Mouse (Mus musculus) c-Kit-positive CD71-positive TER-119-positive erythroid progenitor cells, embryonic 14.5 days (primary cell): ENCODE results near the gene Slc8a1.

Source experiments
- DNase-seq: peaks from one replicate; pipeline ENCODE4 v3.0.0-alpha.2; 2013; ENCODE audit warnings: low spot score

Slc8a1 gene

GRCm38 (mm10) chr17:81554052-81554734 is 184.0 kb downstream of the Slc8a1 start:
- DNase-seq: no peak

- no peak for DNase-seq
Observed at GRCm38 (mm10) chr17:81551856-81552635, 186.1 kb downstream of the Slc8a1 start.

DNA sequence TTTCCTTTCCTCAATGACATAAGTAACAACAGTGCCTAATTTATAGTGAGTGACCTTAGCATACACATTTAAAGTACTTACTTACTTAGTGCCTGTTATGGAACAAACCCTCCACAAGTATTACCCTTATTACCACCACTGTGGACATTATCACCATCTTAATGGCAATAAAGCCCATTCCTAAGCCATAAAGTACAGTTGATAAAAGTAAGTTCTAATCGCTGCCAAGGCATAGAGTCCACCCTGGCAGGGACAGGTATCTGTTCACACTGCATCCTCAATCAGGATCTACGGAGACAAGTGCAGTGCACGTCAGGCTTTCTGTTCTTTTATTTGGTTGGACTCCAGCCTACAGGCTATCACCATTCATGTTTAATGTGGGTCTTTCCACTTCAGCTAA is 187.3 kb downstream of the Slc8a1 start:
- no peak for DNase-seq

GRCm38 (mm10) chr17:81548016-81548415 is 190.2 kb downstream of the Slc8a1 start:
- DNase-seq: no peak

- DNase-seq: no peak
Observed at GRCm38 (mm10) chr17:81546525-81546924, 191.7 kb downstream of the Slc8a1 start.

DNA sequence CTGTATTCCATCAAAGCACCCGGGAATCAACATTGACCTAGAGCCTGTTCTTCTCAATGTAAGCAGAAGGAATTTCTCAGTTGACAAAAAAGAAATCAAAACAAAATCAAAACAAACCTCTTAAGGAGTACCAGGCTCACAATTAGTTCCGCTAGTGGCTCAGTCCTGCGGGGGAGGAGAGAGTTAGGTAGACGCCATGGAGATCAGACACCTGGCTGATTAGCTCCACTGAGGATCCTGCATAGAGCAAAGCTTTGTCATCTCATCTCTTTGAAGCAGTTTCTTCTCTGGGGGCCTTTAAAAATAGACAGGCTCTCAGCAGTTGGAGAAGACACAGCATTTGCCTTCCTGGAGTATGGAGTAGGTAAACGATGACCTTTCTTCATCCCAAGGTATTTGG is 192.2 kb downstream of the Slc8a1 start:
- DNase-seq: no peak

DNA sequence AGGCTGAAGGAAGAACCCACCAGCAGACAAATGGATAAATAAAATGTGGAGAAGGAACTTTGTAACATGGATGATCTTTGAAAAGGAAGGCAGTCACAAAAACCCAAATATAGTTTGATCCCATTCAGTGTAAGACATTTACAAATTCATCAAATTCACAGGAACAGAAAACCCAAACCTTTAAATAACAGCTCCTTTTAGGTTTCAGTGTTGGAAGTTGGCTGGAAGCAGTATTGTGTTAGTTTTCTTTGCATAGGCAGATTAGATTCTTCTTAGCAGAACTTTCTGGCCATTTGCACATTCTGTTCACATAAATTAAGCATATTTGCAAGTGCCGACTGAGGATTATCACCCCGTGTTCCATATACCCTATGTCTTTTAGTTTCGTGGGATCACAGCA is 193.3 kb downstream of the Slc8a1 start:
- no peak for DNase-seq

- no peak for DNase-seq
Observed at GRCm38 (mm10) chr17:81542313-81543185, 195.6 kb downstream of the Slc8a1 start.

GRCm38 (mm10) chr17:81538163-81539160 is 199.7 kb downstream of the Slc8a1 start:
- DNase-seq: no peak

- DNase-seq: no peak
Observed at GRCm38 (mm10) chr17:81536093-81536492, 202.1 kb downstream of the Slc8a1 start.

- DNase-seq: no peak
Observed at GRCm38 (mm10) chr17:81529849-81530248, 208.3 kb downstream of the Slc8a1 start.

GRCm38 (mm10) chr17:81528940-81529339 is 209.2 kb downstream of the Slc8a1 start:
- no peak for DNase-seq

GRCm38 (mm10) chr17:81526463-81526862 is 211.7 kb downstream of the Slc8a1 start:
- DNase-seq: no peak

DNA sequence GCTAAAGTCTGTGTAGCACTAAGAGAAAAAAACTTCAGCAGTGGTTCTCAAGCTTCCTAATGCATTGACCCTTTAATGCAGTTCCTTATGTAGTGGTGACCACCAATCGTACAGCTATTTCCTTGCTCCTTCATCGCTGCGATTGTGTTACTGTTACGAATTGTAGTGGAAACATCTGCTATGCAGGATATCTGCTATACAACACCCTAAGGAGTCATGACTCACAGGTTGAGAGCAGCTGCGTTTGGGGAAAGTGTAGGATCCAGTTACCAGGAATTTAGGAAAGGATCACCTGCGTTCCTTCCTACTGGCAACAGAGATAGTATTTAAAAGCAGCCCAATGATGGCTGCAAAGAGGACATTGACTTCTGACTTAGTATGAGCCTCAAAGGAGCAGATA is 213.4 kb downstream of the Slc8a1 start:
- no peak for DNase-seq

GRCm38 (mm10) chr17:81523943-81524342 is 214.2 kb downstream of the Slc8a1 start:
- DNase-seq: no peak

GRCm38 (mm10) chr17:81518316-81519025 is 219.7 kb downstream of the Slc8a1 start:
- DNase-seq: no peak

- DNase-seq: no peak
Observed at GRCm38 (mm10) chr17:81516155-81516554, 222.0 kb downstream of the Slc8a1 start.

GRCm38 (mm10) chr17:81514022-81514421 is 224.2 kb downstream of the Slc8a1 start:
- no peak for DNase-seq

DNA sequence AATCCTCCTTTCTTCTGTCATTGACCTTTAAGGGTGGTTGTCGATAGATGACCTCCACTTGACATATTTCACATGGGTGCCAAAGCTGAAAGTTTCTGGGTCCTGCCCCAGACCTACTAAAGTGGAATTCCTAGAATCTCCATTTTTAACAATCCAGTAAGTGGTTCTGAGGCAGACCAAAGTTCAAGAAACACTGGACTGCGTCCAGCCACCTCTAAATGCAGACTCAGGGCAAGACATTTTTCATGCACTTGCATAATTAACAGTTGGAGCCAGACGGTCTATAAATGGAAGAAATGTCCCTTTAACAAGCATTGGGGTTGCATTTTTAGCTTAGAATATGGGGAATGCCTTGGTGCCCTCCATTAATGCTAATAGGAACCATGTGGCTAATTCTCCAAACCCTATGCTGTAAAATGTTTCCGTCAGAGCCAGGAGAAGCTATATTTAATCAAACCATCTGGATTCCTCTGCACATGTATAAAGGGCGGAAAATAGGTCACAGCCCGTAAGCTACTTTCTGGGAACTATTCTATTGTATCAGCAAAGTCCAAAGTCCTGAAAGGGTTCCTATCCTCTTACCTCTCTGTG is 224.7 kb downstream of the Slc8a1 start:
- no peak for DNase-seq

DNA sequence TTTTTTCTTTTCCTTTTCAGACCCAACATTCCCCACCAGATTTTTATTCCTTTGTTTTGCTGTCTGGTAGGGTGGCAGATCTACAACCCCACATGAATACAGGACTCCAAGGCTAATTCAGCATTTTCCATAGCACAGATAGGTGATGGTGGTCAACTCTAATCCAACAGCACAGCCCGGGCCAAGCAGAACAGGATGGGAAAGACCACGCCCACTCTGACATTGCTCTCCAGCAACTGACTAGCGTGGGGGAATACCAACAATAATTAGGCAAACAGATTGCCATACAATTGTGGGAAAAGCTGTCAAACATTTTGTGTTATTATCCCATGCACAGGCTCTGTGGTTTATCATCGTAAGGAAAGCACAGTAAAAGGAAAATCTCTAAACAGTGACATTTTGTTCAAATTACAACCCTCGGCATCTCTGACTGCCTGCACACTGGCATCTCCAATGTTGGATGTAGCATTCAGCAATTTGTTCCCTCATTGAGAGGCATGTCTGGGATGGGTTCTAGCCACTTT is 233.0 kb downstream of the Slc8a1 start:
- no peak for DNase-seq
